Mouse (Mus musculus): Measurements from ENCODE around the gene Pank1.

DNA sequence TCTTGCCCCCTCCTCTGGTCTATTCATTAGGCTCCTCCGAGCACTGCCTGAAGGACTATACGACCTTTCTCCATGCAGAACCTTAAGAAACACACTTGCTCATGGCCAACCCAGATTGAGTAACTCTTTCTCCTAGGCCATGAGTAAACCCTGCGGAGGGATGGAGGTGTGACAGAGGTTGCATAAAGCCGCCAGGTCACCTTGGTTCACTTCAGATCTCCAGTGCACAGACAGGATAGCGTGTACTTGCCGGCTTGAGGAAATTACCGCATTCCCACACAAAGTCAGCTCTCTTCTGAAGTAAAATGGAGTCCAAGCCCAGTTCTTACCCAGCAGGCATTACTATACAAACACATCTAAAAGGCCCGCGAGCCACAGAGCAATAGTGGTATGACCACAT lies 40.6 kb downstream of the Pank1 start:
- TF ChIP-seq CTCF (IDR thresholded peaks at IDR 0.05; ENCODE audit: control insufficient read depth, insufficient read depth, low read length) (no peak), POLR2A (IDR thresholded peaks at IDR 0.05; ENCODE audit: borderline replicate concordance, control insufficient read depth, low read depth, low read length) (no peak)
